Mouse (Mus musculus) adrenal gland, postnatal 14 days (tissue): Measurements from ENCODE around the gene Mctp1. TPM values are rescaled to one million over a fixed set of nuclear protein-coding genes. Genes with fewer than 3 reads are reported as not detected.
"Not testable (repeated sequence)": the region's sequence is repeated elsewhere in the genome, so short reads cannot be mapped to it uniquely, and the experiment has no call there.

Source experiments
- DNase-seq: peaks from one replicate; pipeline ENCODE4 v3.0.0; 2021; ENCODE audit warnings: mixed read lengths
- total RNA-seq: library from RNA; stranded (reverse); gene quantifications from 2 replicates; pipeline ENCODE4 v1.2.3, GENCODE M21; 2021

The Mctp1 gene
- total RNA-seq, 1 experiment from 2014 or later = 1.8 TPM

DNA sequence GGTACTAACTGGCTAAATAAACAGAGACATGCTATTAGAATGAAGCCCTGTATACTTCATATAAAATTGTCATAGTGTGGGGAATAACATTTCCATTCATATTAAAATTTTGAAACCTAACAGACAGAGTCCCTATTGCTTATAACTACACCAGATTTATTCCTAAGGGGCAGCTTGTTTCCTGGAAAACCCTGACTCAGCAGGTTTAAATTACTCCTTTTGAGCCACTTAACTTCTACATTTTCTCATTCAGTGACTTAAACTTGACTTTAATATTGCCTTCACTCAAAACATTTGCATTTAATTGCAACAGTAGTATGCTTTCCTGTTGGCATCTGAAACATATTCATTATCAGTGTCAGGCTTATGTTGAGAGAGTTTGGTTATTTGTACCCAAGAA, 583.3 kb downstream of the Mctp1 start:
- DNase-seq = no peak

DNA sequence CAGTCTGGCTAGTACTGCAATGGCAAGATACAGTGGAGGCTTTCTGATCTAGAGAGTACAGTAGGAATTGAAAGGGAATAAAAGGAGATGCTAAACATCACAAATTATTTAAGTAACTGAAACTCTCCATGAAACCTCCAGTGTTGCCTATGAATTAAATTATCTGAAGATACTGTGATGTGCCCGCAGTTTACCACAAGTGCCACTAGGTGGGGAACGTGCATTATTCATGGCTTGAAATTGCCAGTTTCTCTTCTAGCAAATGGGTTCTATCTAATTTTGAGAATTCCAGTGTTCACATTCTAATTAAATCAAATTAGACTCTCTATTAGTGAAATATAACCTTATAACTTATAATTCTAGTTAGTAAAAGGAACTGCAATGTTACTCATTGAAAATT, 585.1 kb downstream of the Mctp1 start:
- peak; percentile 43 for DNase-seq

GRCm38 (mm10) chr13:76971046-76971445, 586.7 kb downstream of the Mctp1 start:
- DNase-seq = not testable (repeated sequence)

DNA sequence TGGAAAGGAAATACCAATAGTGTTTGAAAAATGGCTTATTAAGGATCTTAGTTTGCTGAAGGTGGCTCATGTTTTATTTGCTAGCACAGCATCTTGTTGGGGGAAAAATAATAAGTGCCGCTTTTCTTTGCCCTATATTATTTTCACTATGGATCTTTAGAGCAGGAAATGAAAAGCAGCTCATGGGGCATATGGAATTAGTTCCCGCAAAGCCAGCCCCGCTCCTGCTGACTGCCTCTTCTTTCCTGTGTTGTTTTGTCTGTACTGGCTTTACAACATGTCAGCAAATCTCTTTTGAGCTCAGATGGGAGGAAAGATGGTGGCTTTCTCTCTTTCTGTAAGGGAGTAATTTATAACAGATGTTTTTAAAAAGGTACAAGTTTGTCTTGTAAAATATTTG, 618.3 kb downstream of the Mctp1 start:
- DNase-seq = no peak

- no peak for DNase-seq
Measured at GRCm38 (mm10) chr13:77003684-77004083, 619.3 kb downstream of the Mctp1 start.

DNA sequence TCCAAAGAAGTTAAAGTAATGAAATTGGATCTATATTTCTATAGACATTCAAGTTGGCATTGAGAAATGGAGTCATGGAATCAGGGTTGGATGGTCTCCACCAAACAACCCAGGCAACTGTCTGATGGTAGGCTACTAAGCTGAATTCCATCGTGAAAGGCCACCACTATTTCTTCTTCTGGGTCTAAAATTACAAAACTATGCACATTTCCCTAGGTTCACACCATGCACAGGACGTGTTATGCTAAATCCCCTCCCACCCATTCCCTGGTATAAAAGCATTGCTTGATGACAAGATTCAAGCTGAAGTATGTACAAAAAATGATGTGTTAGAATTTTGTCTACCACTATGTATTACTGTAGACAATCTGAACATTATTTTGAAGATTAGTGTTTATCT, 634.5 kb downstream of the Mctp1 start:
- no peak for DNase-seq

DNA sequence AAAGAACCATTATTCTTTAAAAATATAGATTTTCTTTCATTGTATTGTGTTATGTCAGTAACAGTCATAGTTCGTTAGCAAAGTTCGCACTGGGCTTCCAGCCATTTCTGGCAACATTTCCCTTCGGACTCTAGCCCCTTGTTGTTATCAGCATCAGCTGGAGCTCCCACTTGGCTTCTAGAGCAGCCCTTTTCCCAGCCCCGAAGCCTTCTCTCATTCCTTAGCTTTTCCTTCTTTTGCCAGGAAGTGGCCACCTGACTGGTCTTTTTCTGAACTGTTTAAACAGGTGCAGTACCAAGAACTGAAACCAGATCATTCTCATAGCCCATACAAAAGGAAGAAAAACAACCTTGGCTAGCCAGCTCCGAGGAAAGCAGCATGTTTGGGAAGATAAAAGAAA, 645.3 kb downstream of the Mctp1 start:
- no peak for DNase-seq

GRCm38 (mm10) chr13:77043375-77043774, 659.0 kb downstream of the Mctp1 start:
- DNase-seq = no peak

DNA sequence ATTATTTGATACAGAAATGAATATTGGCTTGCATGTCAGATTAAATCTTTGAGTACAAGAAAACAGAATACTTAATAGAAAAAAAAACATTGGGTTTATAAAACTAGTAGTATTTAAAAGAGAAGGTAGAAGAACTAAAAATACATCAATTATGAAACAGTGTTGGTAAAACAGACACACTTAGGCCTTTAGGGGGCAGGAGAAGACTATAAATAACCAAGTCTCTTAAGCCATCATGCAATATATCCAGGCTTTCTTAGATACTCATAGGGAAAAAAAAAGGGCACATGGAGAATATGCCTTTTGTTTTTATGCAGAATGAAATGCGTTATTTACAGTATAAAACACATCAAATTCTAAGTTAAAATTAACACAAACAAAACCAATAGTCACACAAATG, 661.0 kb downstream of the Mctp1 start:
- DNase-seq = no peak

DNA sequence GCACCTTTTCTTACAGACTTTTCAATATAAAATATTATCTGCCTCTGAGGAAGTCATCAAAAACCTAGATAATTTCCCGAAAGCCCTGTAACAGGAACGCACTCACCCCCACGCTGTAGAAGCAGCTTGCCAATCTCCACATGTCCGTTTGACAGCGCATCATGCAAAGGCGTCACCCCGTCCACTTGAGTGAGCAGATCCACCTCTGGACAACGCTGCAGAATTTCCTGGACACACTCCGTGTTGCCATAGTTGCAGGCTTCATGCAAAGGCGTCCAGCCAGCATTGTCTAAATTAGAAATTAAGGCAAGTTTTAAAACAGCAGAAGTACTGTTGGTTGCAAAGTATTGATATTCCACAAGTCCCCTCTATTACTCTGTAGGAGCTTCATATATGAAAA, 662.1 kb downstream of the Mctp1 start:
- DNase-seq = no peak

DNA sequence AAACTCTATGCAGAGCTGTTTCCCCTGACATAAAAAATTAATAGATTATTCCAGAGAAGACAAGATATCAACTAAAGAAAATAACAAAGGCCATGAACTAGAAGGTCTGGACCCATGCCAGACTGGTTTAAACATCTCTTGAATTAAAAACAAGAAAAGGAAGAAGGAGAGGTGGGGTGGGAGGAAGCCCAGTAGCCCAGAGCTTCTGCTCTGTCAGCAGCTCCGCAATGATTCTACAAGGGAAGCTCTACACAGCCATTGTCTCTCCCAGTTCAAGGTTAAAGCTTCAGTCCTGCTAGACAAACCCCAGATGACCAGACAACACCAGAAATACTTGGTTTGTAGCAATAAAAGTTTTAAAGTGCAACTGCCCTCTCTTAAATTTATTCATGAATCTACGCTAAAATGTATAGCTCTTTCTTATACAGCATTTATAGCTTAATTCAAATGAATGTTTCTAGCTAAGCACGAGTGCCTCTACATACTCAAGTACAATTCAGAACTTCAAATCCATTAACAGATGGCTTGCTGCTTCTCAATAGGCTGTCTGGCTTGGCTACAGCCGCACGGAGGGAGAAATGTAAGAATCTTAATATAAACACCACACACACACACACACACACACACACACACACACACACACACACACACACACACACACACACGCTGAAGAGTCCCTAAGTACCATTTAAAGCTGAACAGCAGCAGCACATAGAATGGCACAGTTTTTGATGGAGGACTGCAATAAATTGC, 663.0 kb downstream of the Mctp1 start:
- no peak for DNase-seq

- DNase-seq = no peak
Measured at GRCm38 (mm10) chr13:77048461-77048860, 664.1 kb downstream of the Mctp1 start.

- peak; percentile 40 for DNase-seq
Measured at GRCm38 (mm10) chr13:77049736-77050135, 665.4 kb downstream of the Mctp1 start.

DNA sequence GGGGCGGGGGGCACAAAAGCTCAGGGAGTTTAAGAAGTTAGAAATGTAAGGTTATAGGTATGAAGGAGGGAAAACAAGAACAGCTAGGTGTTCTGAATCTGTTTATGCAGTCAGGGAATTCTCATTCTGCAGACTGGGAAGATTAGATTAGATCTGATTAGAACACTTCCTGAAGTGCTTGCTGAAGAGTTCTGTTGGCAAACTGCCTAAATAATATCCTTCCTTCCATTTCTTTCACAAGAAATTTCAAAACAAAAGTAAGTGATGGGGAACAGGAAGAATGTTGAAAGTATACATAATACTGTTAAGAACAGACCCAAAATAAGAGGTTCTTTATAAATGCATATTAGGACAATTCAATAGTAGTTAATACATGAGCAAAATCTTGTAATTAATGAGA, 678.9 kb downstream of the Mctp1 start:
- no peak for DNase-seq

DNA sequence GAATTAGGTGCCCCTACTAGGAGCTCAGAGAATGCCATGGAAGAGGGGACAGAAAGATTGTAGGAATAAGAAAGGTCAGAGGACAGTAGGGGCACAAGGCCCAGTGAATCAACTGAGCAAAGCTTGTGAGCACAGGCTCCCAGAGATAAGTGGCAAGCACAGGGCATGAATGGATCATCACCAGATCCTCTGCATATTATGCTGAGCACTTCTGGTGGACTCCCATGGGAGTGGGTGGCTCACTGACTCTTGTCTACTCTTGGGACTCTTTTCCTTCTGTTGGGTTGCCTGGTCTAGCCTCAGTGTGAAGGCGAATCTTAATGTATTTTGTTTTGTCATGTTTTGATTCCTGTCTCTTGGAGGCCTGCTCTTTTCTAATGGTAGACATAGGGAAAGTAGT, 684.5 kb downstream of the Mctp1 start:
- DNase-seq = no peak

DNA sequence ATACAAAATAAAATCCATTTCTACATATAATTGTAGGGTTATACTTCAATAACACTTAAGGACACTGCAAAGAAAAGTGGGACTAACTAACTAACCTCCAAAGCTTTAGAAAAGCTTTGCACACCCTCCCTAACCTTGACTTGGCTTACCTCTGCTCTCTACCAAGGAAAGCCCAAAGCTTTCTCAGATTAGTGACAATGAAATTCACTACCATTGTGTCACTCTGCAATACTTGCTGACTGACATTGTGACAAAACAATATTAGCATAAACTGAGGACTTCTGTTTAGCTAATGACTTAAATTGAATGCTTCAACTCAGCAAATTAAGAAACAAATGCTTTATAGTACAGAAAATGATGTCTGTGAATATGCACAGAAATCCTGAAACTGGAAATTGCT, 687.7 kb downstream of the Mctp1 start:
- no peak for DNase-seq

Other genes with a start within 250 kb of the Mctp1 start
- not detected in 2 replicates for gene Fam81b, start 79.5 kb upstream of the Mctp1 start, total RNA-seq